Mouse (Mus musculus) kidney, postnatal 0 days (tissue): Measurements from ENCODE around the gene Ppil3. TPM values are rescaled to one million over a fixed set of nuclear protein-coding genes. Genes with fewer than 3 reads are reported as not detected.

ENCODE experiments used
- ATAC-seq: fragments of 200-750 bp; cut with Nextera tagmentation; replicated peaks from 2 replicates; pipeline ENCODE4 v1.8.0; 2017; ENCODE audit warnings: low read depth, moderate number of reproducible peaks, moderate TSS enrichment, moderate library complexity; ENCODE audit not compliant: low FRiP score
- DNase-seq: peaks from one replicate; pipeline ENCODE4 v3.0.0-alpha.2; 2016; ENCODE audit warnings: low spot score
- H3K27ac ChIP-seq: fragments of 300-500 bp; sonication (generic); 2 replicates; pipeline ENCODE4 v1.5.1; 2014; ENCODE audit warnings: mild to moderate bottlenecking
- H3K27me3 ChIP-seq: fragments of 300-500 bp; sonication (generic); 2 replicates; pipeline ENCODE4 v1.6.1; 2014; ENCODE audit warnings: low read length, mixed read lengths; ENCODE audit not compliant: insufficient read depth
- H3K36me3 ChIP-seq: fragments of 300-500 bp; sonication (generic); 2 replicates; pipeline ENCODE4 v1.6.1; 2014; ENCODE audit warnings: low read length, mixed read lengths; ENCODE audit not compliant: insufficient read depth
- H3K4me1 ChIP-seq: fragments of 300-500 bp; sonication (generic); replicated peaks from 2 replicates; pipeline ENCODE4 v1.6.1; 2014; ENCODE audit warnings: antibody characterized with exemption, low read length, mixed read lengths; ENCODE audit not compliant: insufficient read depth
- H3K4me2 ChIP-seq: fragments of 300-500 bp; sonication (generic); 2 replicates; pipeline ENCODE4 v1.6.1; 2014; ENCODE audit warnings: mild to moderate bottlenecking, low read length, moderate library complexity, mixed read lengths
- H3K4me3 ChIP-seq: fragments of 300-500 bp; sonication (generic); replicated peaks from 2 replicates; pipeline ENCODE4 v1.5.1; 2014; ENCODE audit warnings: low read depth, low read length
- H3K9ac ChIP-seq: fragments of 300-500 bp; sonication (generic); 2 replicates; pipeline ENCODE4 v1.6.1; 2014; ENCODE audit warnings: low read depth, low read length
- H3K9me3 ChIP-seq: fragments of 300-500 bp; sonication (generic); replicated peaks from 2 replicates; pipeline ENCODE4 v1.6.1; 2016; ENCODE audit warnings: low read length, inconsistent platforms, mixed read lengths
- CTCF ChIP-seq: IDR thresholded peaks from 2 replicates; pipeline ENCODE4 v1.5.1; 2016; ENCODE audit warnings: antibody characterized with exemption, low read depth, mild to moderate bottlenecking, moderate library complexity
- WGBS: fragments of 180-500 bp; shearing (Covaris S2); extraction: QIAGEN DNeasy Blood & Tissue Kit; methylation state at CpG from one replicate; pipeline ENCODE4 v1.1.7; 2014; 5-methylcytosine and 5-hydroxymethylcytosine counted together
- polyA plus RNA-seq: library from polyadenylated mRNA; unstranded; fragments of >200 nt; fragmentation: Nextera tagmentation; extraction: Ambion mirVana; gene quantifications from 2 replicates; pipeline ENCODE4 v1.2.1, GENCODE M21; 2015

Gene Ppil3
- polyA plus RNA-seq, 1 experiment from 2014 or later, result 53.3 TPM

GRCm38 (mm10) chr1:58460566-58460965 is 15.3 kb upstream of the Ppil3 start:
- no peak overlapping the region for H3K9ac ChIP-seq
- no peaks in the 10 kb centered on the region for H3K4me1 ChIP-seq
- H3K4me3 ChIP-seq, result no peak overlapping the region
- H3K9me3 ChIP-seq, result no peaks in the 10 kb centered on the region
- no peak overlapping the region for H3K4me2 ChIP-seq
- ATAC-seq, result no peak
- no peaks in the 10 kb centered on the region for H3K27me3 ChIP-seq
- no peak overlapping the region for H3K27ac ChIP-seq
- TF ChIP-seq CTCF, result no peak
- H3K36me3 ChIP-seq, result peaks cover 44% of the 10 kb centered on the region
- DNase-seq, result no peak
- 93% methylated on average over 3 of the region's 3 CpGs for WGBS

- H3K4me2 ChIP-seq, result no peak overlapping the region
- no peak overlapping the region for H3K27ac ChIP-seq
- 71% methylated on average over 2 of the region's 2 CpGs for WGBS
- H3K36me3 ChIP-seq, result peaks cover 52% of the 10 kb centered on the region
- no peak overlapping the region for H3K9ac ChIP-seq
- no peaks in the 10 kb centered on the region for H3K27me3 ChIP-seq
- ATAC-seq (no peak), DNase-seq (no peak)
- TF ChIP-seq CTCF, result no peak
- H3K4me1 ChIP-seq, result no peaks in the 10 kb centered on the region
- H3K4me3 ChIP-seq, result no peak overlapping the region
- no peaks in the 10 kb centered on the region for H3K9me3 ChIP-seq
Observed at GRCm38 (mm10) chr1:58458867-58459266, 13.6 kb upstream of the Ppil3 start.

GRCm38 (mm10) chr1:58458175-58458574 is 12.9 kb upstream of the Ppil3 start:
- Histone ChIP-seq H3K9me3 (no peaks in the 10 kb centered on the region), H3K4me2 (no peak overlapping the region), H3K27me3 (no peaks in the 10 kb centered on the region), H3K36me3 (peaks cover 51% of the 10 kb centered on the region), H3K4me1 (no peaks in the 10 kb centered on the region), H3K9ac (no peak overlapping the region), H3K4me3 (no peak overlapping the region), H3K27ac (no peak overlapping the region)
- DNase-seq (no peak), ATAC-seq (no peak)
- TF ChIP-seq CTCF, result no peak
- WGBS, result 80% methylated on average over 5 of the region's 5 CpGs

- ATAC-seq (no peak), DNase-seq (no peak)
- H3K4me2 ChIP-seq, result no peak overlapping the region
- no peaks in the 10 kb centered on the region for H3K27me3 ChIP-seq
- no peak for TF ChIP-seq CTCF
- WGBS, result 83% methylated on average over 6 of the region's 6 CpGs
- H3K27ac ChIP-seq, result peak overlapping the region; percentile 1; the same call in 1 of the 2 replicates
- H3K9me3 ChIP-seq, result no peaks in the 10 kb centered on the region
- H3K4me3 ChIP-seq, result no peak overlapping the region
- no peaks in the 10 kb centered on the region for H3K4me1 ChIP-seq
- no peak overlapping the region for H3K9ac ChIP-seq
- H3K36me3 ChIP-seq, result peaks cover 52% of the 10 kb centered on the region
Observed at GRCm38 (mm10) chr1:58454316-58454715, 9.0 kb upstream of the Ppil3 start.

- Histone ChIP-seq H3K36me3 (peaks cover 13% of the 10 kb centered on the region; the same call in 1 of the 2 replicates), H3K4me2 (no peak overlapping the region), H3K9me3 (no peaks in the 10 kb centered on the region), H3K4me3 (no peak overlapping the region), H3K27ac (no peak overlapping the region), H3K9ac (no peak overlapping the region), H3K4me1 (peaks cover 8% of the 10 kb centered on the region; the same call in 1 of the 2 replicates), H3K27me3 (no peaks in the 10 kb centered on the region)
- DNase-seq (no peak), ATAC-seq (no peak)
- 0 out of 2 replicates have a peak, but pooled peaks have one; percentile 27 for TF ChIP-seq CTCF
- 81% methylated on average over 7 of the region's 7 CpGs for WGBS
Observed at GRCm38 (mm10) chr1:58448396-58448795, 3.1 kb upstream of the Ppil3 start.

DNA sequence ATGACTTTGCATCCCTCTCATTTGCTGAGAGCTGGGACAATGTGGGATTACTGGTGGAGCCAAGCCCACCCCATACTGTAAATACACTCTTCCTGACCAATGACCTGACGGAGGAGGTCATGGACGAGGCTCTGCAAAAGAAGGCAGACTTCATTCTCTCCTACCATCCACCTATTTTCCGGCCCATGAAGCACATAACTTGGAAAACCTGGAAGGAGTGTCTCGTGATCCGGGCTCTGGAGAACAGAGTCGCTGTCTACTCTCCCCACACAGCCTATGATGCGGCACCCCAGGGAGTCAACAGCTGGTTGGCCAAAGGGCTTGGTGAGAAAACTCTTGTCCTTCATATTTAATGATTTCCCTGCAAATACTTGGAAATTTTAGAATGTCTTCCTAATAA is 2.5 kb upstream of the Ppil3 start:
- 78% methylated on average over 7 of the region's 7 CpGs for WGBS
- TF ChIP-seq CTCF, result no peak
- no peak for ATAC-seq
- Histone ChIP-seq H3K9me3 (no peaks in the 10 kb centered on the region), H3K27ac (no peak overlapping the region), H3K4me1 (peaks cover 8% of the 10 kb centered on the region; the same call in 1 of the 2 replicates), H3K27me3 (no peaks in the 10 kb centered on the region), H3K9ac (no peak overlapping the region), H3K4me3 (no peak overlapping the region), H3K4me2 (no peak overlapping the region), H3K36me3 (peaks cover 9% of the 10 kb centered on the region; the same call in 1 of the 2 replicates)
- DNase-seq, result no peak

GRCm38 (mm10) chr1:58445861-58446260 is 575 bp upstream of the Ppil3 start:
- peak overlapping the region; percentile 96 for H3K27ac ChIP-seq
- ATAC-seq (no peak), DNase-seq (no peak)
- TF ChIP-seq CTCF, result no peak
- no peaks in the 10 kb centered on the region for H3K27me3 ChIP-seq
- H3K9me3 ChIP-seq, result no peaks in the 10 kb centered on the region
- H3K4me2 ChIP-seq, result peak overlapping the region; percentile 78
- peak overlapping the region; percentile 86 for H3K9ac ChIP-seq
- H3K4me1 ChIP-seq, result peaks cover 8% of the 10 kb centered on the region; the same call in 1 of the 2 replicates
- H3K4me3 ChIP-seq, result peak overlapping the region; percentile 64
- 3% methylated on average over 11 of the region's 11 CpGs for WGBS
- peaks cover 11% of the 10 kb centered on the region for H3K36me3 ChIP-seq
